Mouse (Mus musculus) layer of hippocampus, adult 8-10 months (tissue): ENCODE measurements at regions not wholly inside any gene's neighbourhood (a gene's known extent, or its start where the extent isn't known, plus 50 kb on each side); places are given as distances from the start of the nearest gene placed in this dataset.

ENCODE experiments used
- DNase-seq, 2 experiments: peaks; one replicate each; pipeline ENCODE4 v3.0.0; 2022; ENCODE audit warnings: low spot score in 2 of 2

DNA sequence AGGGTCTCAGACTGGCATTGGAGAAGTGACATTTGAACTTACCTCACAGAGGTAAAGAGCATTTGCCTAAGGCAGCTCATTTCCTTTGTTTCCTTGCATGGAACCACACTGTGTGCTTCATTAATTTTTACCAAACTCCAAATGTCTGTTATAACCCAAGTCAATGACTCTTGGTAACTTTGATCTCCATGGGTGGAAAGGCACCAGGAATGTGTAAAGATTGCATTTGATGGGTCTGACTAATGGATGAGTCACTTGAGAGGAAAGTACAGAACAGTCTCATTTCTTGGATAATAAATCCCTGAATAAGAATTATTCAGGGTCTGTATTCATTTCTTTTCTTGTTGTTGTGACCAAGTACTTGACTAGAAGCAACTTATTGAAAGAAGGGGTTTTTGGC lies 97.3 kb upstream of the Rab11fip2 start:
- DNase-seq: no peak

DNA sequence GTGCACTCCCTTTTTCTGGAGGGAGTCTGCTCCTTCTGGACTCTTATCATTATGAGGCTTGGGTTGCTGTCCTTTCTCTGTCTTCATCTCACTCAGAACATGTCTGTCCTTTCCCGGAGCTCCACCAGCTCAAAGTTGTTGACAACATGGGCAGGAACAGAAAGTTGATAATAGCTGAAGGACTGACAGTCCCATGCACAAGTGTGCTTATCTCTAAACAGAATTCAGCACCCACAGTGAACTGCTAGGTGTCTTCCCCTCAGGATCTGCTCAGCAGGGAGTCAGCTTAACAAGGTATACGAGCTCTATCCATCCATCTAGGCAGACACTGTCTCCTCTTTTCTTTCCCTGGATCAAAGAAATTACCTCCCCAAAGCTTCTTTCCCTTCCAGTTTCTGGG lies 89.2 kb upstream of the Rab11fip2 start:
- DNase-seq: no peak

DNA sequence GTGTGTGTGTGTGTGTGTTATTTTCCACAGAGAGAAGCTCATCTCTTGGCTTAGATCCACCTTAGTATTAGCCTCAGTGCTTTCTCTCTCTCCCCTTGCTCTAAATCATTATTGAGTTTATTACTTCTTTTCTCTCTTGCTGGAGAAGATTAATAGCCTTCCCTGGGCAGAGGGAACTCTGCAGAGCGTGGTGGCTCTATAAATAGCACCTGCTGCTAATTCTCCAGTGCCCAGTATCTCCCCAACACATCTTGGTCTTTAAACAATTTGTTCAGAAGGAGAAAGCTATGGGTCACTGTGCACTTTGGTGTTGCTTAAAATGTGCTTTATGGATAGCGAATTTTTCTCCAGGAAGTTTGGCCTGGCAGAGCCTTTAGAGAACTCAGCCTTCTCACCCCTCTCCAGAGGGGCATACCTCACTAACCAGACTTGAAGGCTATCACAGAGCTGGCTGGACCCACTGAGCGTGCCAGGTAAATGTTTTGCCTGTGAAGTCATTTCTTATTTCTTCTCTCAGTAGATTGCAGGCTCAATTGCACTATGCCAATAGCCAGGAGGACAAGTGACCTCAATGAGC lies 86.8 kb upstream of the Rab11fip2 start:
- DNase-seq: no peak

DNA sequence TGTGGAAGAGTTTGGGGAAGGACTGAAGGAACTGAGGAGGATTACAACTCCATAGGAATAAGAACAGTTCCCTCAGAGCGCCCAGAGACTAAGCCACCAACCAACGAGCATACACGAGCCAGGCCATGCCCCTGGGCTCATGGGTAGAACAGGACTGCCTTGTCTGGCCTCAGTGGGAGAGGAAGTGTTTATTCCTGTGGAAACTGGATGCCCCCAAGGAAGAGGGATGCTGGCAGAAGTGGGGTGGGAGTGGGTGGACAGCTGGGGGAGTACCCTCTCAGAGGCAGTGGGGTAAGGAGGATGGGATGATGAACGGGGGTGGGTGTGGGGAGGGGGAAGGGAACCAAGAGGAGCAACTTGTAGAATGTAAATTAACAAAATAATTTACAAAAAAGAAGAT lies 86.3 kb upstream of the Rab11fip2 start:
- DNase-seq: no peak

DNA sequence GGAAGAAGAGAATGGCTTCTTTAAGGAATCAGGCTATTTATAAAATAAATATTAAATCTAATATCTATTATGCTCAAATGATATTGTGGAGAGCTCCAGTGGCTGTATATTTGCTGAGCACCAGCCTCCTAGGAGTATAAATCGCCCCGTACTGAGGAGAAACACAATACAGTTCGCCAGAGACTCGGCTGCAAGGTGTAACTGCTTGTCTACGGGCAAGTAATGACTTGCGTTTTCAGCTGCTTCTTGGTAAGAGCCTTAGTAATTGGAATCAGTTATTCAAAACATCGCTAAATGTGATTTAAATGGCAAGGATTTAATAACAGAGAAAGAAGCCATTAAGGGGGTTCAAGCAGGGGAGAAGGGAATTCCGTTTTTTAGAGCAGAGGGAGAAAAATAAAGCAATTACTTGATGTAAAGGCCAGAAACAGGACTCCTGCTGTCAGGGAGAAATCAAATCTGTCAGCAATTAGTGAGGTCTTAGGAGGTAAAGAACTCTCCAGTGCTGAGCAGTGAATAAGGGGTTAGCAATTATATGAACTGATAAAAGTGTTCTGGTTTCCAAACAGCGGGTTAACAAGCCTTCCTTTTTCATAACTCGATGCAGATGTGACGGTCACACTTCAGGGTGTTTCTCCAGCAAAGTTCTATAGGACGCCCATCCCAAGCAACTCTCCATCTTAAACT lies 72.3 kb upstream of the Rab11fip2 start:
- DNase-seq: no peak

DNA sequence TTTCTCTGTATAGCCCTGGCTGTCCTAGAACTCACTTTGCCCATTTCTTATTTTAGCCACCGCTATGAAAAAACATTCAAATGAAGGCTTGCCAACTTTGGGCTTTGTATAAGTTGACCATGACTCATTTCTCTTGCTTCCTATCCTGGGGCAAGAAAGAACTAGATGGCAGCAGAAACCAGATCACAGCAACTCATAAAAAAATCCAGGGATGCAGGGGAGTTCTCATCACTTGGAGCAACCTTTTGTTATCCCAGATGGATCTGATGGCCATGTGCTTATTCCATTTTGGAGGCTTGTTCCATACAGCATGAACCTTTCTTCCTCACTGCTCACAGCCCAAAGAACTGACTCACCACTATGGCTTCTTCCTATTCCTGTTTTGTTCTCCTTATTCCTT lies 52.1 kb upstream of the Rab11fip2 start:
- DNase-seq: no peak
